Mouse (Mus musculus) limb, embryonic 11.5 days (tissue): Measurements from ENCODE around the gene Fam129b. TPM values are rescaled to one million over a fixed set of nuclear protein-coding genes. Genes with fewer than 3 reads are reported as not detected.

Source experiments
- ATAC-seq: fragments of 200-750 bp; cut with Nextera tagmentation; 2 replicates; pipeline ENCODE4 v1.8.0; 2017; ENCODE audit warnings: low read depth; ENCODE audit not compliant: insufficient number of reproducible peaks, low FRiP score, low TSS enrichment
- DNase-seq: peaks from one replicate; pipeline ENCODE4 v3.0.0-alpha.2; 2015; ENCODE audit warnings: low spot score
- H3K27ac ChIP-seq: fragments of 300-500 bp; sonication (generic); replicated peaks from 2 replicates; pipeline ENCODE4 v1.5.1; 2014; ENCODE audit warnings: low read depth, mild to moderate bottlenecking, low read length
- H3K27me3 ChIP-seq: fragments of 300-500 bp; sonication (generic); 2 replicates; pipeline ENCODE4 v1.6.1; 2014; ENCODE audit warnings: mild to moderate bottlenecking, low read length, mixed read lengths; ENCODE audit not compliant: control insufficient read depth, insufficient read depth
- H3K36me3 ChIP-seq: fragments of 300-500 bp; sonication (generic); 2 replicates; pipeline ENCODE4 v1.6.1; 2014; ENCODE audit warnings: mild to moderate bottlenecking, low read length, moderate library complexity, mixed read lengths; ENCODE audit not compliant: control insufficient read depth, insufficient read depth
- H3K4me1 ChIP-seq: fragments of 300-500 bp; sonication (generic); 2 replicates; pipeline ENCODE4 v1.6.1; 2014; ENCODE audit warnings: low read length, mixed read lengths; ENCODE audit not compliant: control insufficient read depth, insufficient read depth
- H3K4me2 ChIP-seq: fragments of 300-500 bp; sonication (generic); 2 replicates; pipeline ENCODE4 v1.6.1; 2014; ENCODE audit warnings: low read depth, mild to moderate bottlenecking, moderate library complexity; ENCODE audit not compliant: severe bottlenecking
- H3K4me3 ChIP-seq: fragments of 300-500 bp; sonication (generic); 2 replicates; pipeline ENCODE4 v1.5.1; 2014; ENCODE audit warnings: low read depth, low read length
- H3K9ac ChIP-seq: fragments of 300-500 bp; sonication (generic); 2 replicates; pipeline ENCODE4 v1.6.1; 2014; ENCODE audit warnings: mild to moderate bottlenecking, low read length
- H3K9me3 ChIP-seq: fragments of 300-500 bp; sonication (generic); 2 replicates; pipeline ENCODE4 v1.6.1; 2016; ENCODE audit warnings: low read length; ENCODE audit not compliant: control insufficient read depth
- WGBS: fragments of 180-500 bp; shearing (Covaris S2); extraction: QIAGEN DNeasy Blood & Tissue Kit; methylation state at CpG from one replicate; pipeline ENCODE4 v1.1.7; 2014; 5-methylcytosine and 5-hydroxymethylcytosine counted together
- polyA plus RNA-seq: library from polyadenylated mRNA; unstranded; fragments of >200 nt; fragmentation: Nextera tagmentation; extraction: Ambion mirVana; gene quantifications from 2 replicates; pipeline ENCODE4 v1.2.1, GENCODE M21; 2014

Fam129b gene
- polyA plus RNA-seq, 1 experiment from 2014 or later, result 23.2 TPM

GRCm38 (mm10) chr2:32926330-32927075 lies 50.6 kb downstream of the Fam129b start:
- 88% methylated on average over 12 of the region's 12 CpGs for WGBS
- Histone ChIP-seq H3K9ac (no peak overlapping the region), H3K4me3 (no peak overlapping the region), H3K4me1 (peaks cover 2% of the 10 kb centered on the region; the same call in 1 of the 2 replicates), H3K27me3 (no peaks in the 10 kb centered on the region), H3K9me3 (no peaks in the 10 kb centered on the region), H3K4me2 (no peak overlapping the region), H3K36me3 (peaks cover 18% of the 10 kb centered on the region), H3K27ac (no peak overlapping the region)
- DNase-seq (no peak), ATAC-seq (no peak)

- Histone ChIP-seq H3K36me3 (peaks cover 15% of the 10 kb centered on the region), H3K27ac (no peak overlapping the region)
These were observed 51.8 kb downstream of the Fam129b start for GRCm38 (mm10) chr2:32927624-32928234.

GRCm38 (mm10) chr2:32928235-32928946 lies 52.5 kb downstream of the Fam129b start:
- H3K4me1 ChIP-seq, result peaks cover 2% of the 10 kb centered on the region; the same call in 1 of the 2 replicates
- H3K27me3 ChIP-seq, result no peaks in the 10 kb centered on the region
- no peak overlapping the region for H3K4me3 ChIP-seq
- H3K36me3 ChIP-seq, result peaks cover 9% of the 10 kb centered on the region
- no peak overlapping the region for H3K4me2 ChIP-seq
- ATAC-seq, result peak; percentile 66; the same call in 1 of the 2 replicates
- DNase-seq, result peak; percentile 83
- WGBS, result 30% methylated on average over 10 of the region's 10 CpGs
- no peak overlapping the region for H3K9ac ChIP-seq
- no peaks in the 10 kb centered on the region for H3K9me3 ChIP-seq
- no peak overlapping the region for H3K27ac ChIP-seq

More at GRCm38 (mm10) chr2:32927624-32928234, 51.8 kb downstream of the Fam129b start:
- H3K4me1 ChIP-seq, result peaks cover 2% of the 10 kb centered on the region; the same call in 1 of the 2 replicates
- no peak overlapping the region for H3K4me3 ChIP-seq
- no peaks in the 10 kb centered on the region for H3K9me3 ChIP-seq
- no peak overlapping the region for H3K4me2 ChIP-seq
- no peak for DNase-seq
- no peaks in the 10 kb centered on the region for H3K27me3 ChIP-seq
- 79% methylated on average over 15 of the region's 15 CpGs for WGBS
- no peak for ATAC-seq
- H3K9ac ChIP-seq, result no peak overlapping the region

GRCm38 (mm10) chr2:32928947-32929829 lies 53.3 kb downstream of the Fam129b start:
- DNase-seq, result no peak
- Histone ChIP-seq H3K27me3 (no peaks in the 10 kb centered on the region), H3K36me3 (peaks cover 5% of the 10 kb centered on the region; the same call in 1 of the 2 replicates), H3K27ac (no peak overlapping the region), H3K4me2 (no peak overlapping the region), H3K9ac (no peak overlapping the region), H3K4me3 (no peak overlapping the region), H3K9me3 (no peaks in the 10 kb centered on the region), H3K4me1 (peaks cover 2% of the 10 kb centered on the region; the same call in 1 of the 2 replicates)
- 89% methylated on average over 19 of the region's 19 CpGs for WGBS
- ATAC-seq, result no peak

- ATAC-seq (no peak), DNase-seq (no peak)
- no peaks in the 10 kb centered on the region for H3K9me3 ChIP-seq
- H3K27ac ChIP-seq, result no peak overlapping the region
- H3K27me3 ChIP-seq, result no peaks in the 10 kb centered on the region
- peaks cover 2% of the 10 kb centered on the region; the same call in 1 of the 2 replicates for H3K4me1 ChIP-seq
- no peak overlapping the region for H3K4me2 ChIP-seq
- 79% methylated on average over 7 of the region's 7 CpGs for WGBS
- no peaks in the 10 kb centered on the region; the same call in 1 of the 2 replicates for H3K36me3 ChIP-seq
- no peak overlapping the region for H3K4me3 ChIP-seq
- H3K9ac ChIP-seq, result no peak overlapping the region
These were observed 55.8 kb downstream of the Fam129b start for GRCm38 (mm10) chr2:32931730-32932129.

GRCm38 (mm10) chr2:32938741-32939140 lies 62.8 kb downstream of the Fam129b start:
- Histone ChIP-seq H3K27me3 (no peaks in the 10 kb centered on the region), H3K9me3 (no peaks in the 10 kb centered on the region), H3K4me2 (no peak overlapping the region), H3K36me3 (peaks cover 7% of the 10 kb centered on the region), H3K4me1 (no peaks in the 10 kb centered on the region), H3K9ac (no peak overlapping the region), H3K27ac (no peak overlapping the region), H3K4me3 (no peak overlapping the region)
- 86% methylated on average over 5 of the region's 5 CpGs for WGBS
- no peak for DNase-seq
- ATAC-seq, result no peak

- Histone ChIP-seq H3K4me1 (no peaks in the 10 kb centered on the region), H3K4me2 (no peak overlapping the region), H3K36me3 (peaks cover 7% of the 10 kb centered on the region), H3K27me3 (no peaks in the 10 kb centered on the region), H3K4me3 (no peak overlapping the region), H3K27ac (no peak overlapping the region), H3K9me3 (no peaks in the 10 kb centered on the region), H3K9ac (no peak overlapping the region)
- ATAC-seq, result no peak
- peak; percentile 60 for DNase-seq
- WGBS, result 58% methylated on average over 5 of the region's 5 CpGs
These were observed 63.5 kb downstream of the Fam129b start for GRCm38 (mm10) chr2:32939418-32939817.
